Mouse (Mus musculus): Measurements from ENCODE around the gene Prkaca.
"Not testable (repeated sequence)": the region's sequence is repeated elsewhere in the genome, so short reads cannot be mapped to it uniquely, and the experiment has no call there.

The Prkaca gene

GRCm38 (mm10) chr8:83999057-83999705 lies 26.4 kb downstream of the Prkaca start:
- ATAC-seq (ENCODE audit: insufficient number of reproducible peaks, low FRiP score, low TSS enrichment), result no peak

DNA sequence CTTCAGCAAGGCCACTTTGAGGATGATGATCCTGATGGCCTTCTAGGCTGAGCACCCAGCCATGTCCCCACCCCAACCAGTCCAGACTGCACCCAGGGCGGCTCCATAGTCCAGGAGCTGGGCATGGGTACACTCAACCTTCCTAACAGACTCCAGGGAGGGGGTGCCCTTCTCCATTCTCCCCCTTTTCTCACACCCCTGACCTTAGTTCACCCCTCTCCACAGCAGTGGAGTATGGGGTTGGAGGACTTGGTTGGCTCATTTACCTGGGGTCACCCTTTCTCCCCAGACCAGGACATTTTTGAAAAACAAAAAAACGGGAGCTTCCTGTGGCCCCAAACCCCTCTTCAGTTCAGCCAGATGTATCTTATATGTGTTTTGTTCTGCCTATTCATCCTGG lies 27.0 kb downstream of the Prkaca start:
- ATAC-seq (ENCODE audit: insufficient number of reproducible peaks, low FRiP score, low TSS enrichment), result no peak

DNA sequence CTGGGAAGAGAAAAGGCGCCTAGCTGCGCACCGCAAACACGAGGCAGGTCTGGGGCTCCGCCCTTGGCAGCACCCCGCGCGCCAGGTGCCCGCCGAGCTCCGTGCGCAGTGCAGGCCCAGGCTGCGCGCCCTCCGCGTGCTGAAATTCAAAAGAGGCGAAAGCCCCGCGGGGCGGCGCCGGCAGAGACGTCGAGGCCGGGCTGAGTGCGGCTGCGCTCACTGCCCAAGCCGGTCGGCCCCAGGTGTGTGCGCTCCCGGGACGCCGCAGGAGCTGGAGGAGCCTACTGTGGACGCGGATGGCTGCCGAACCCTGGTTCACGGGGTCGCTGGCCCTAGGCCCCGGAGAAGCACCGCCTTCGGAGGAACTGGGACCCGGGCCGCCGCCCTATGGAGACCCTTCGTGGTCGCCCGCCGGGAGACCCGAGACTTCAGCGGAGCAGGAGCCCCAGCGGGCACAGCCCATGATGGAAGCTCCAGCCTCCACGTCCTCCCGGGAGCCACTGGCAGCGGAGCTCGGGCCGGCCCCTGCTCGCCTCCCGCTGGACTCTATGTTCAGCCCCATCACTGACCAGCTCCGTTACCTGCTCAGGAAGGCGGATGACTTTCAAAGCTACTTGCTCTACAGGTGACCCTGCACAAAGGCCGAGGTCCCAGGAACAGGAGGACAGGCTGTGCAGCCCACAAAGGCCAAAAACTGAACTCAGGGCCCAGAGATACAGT lies 28.6 kb downstream of the Prkaca start, which contains the start of gene 1700067K01Rik:
1700067K01Rik (plus strand) TSS at position 222 of the 720 bp plus-strand sequence.
- no peak for ATAC-seq (ENCODE audit: insufficient number of reproducible peaks, low FRiP score, low TSS enrichment)

DNA sequence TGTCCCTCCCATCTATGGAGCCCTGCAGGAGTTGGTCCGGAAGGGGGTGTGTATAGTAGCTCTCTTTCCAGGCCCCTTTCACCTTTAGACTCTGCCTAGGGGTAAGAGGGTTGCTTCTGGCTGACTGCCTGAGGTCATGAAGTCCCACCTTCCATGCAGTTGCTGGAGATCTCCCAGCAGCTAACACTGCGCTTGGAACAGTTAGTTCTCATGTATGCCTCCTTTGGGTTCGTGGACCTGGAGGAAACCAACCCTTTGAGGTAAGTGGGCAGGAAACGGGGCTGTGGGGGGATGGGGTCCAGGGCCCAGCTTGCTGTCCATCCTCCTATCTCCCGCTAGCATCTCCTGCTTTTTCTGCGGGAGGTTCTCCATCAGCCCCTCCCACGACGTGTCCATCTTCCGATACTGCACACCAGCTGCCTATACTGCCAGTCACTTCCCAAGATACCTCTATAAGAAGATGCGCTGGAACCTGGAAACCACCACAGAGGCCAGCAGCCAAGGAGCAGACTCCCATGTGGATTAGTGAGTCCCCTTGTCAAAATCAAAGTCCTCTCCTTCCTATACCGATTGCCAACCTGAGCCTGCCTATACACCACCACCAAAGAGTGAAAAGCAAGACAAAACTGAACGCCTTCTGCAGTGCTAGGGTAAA lies 30.3 kb downstream of the Prkaca start:
- no peak for ATAC-seq (ENCODE audit: insufficient number of reproducible peaks, low FRiP score, low TSS enrichment)

DNA sequence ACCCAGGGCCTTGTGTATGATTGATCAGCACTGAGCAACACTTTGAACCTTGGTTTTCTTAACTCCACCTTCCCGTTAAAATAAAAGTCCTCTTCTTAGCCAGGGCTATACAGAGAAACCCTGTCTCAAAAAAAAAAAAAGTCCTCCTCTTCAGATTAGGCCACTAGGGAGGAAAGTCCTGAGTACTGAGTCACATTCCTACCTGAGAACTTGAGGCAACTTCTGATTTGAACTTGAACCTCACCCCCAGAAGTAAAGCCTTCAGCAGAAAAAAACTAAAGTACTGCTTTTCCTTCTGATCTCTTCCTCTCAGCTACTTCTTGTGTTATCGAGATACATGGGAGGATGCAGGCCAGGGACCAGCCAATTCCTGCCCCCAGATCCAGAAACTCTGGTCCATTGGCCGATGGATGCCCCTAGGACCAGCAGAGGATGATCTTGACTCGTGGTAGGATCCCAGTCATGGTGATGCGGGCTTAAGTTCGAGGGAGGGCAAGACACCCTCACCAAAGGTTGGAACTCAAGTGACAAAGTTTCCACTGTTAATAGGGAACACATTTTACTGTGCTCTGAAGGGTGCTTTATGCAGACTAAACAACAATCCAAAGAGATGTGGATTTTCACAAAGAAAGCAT lies 30.9 kb downstream of the Prkaca start:
- no peak for ATAC-seq (ENCODE audit: insufficient number of reproducible peaks, low FRiP score, low TSS enrichment)

- peak; percentile 88 for ATAC-seq (ENCODE audit: insufficient number of reproducible peaks, low FRiP score, low TSS enrichment)
Observed at GRCm38 (mm10) chr8:84004533-84005201, 31.9 kb downstream of the Prkaca start.

- not testable (repeated sequence) for ATAC-seq (ENCODE audit: insufficient number of reproducible peaks, low FRiP score, low TSS enrichment)
Observed at GRCm38 (mm10) chr8:84005502-84005901, 32.7 kb downstream of the Prkaca start.

DNA sequence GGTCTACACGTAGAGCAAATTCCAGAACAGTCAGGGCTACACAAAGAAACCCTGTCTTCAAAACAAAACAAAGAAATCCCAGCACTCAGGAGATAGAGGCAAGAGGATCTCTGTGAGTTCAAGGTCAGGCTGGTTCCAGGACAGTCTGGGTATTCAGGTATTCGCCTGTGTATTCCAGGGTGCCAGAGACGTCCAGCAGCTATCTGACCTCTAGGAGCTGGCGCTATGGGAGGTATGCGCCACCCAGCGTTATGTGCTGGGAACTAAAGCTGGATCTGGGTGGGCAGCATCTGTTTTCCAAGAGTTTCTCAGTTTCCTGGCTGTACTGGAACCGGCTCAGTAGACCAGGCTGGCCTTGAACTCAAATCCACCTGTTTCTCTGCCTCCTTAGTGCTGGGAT lies 35.6 kb downstream of the Prkaca start:
- ATAC-seq (ENCODE audit: insufficient number of reproducible peaks, low FRiP score, low TSS enrichment), result no peak

DNA sequence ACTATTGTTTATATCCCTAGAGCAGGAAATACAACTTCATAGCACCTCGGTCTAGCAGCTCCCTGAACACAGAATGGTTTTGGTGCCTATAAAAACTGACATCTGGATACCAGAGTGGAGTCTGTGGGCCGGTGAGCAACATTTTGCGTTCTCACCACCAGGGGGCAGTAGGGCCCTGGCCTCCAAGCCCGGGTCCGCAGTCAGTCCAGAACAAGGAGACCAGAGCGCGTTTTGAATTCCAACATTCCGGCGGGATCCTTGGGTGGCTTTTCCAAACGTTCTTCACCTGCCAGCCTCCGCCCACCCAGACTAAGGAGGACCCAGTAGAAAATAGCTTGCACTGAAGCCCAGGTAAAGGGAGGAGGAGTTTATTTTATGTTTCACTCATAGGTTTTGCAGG lies 37.1 kb downstream of the Prkaca start:
- peak; percentile 63 for ATAC-seq (ENCODE audit: insufficient number of reproducible peaks, low FRiP score, low TSS enrichment)

- peak; percentile 65 for ATAC-seq (ENCODE audit: insufficient number of reproducible peaks, low FRiP score, low TSS enrichment)
Observed at GRCm38 (mm10) chr8:84010625-84011611, 38.1 kb downstream of the Prkaca start.

DNA sequence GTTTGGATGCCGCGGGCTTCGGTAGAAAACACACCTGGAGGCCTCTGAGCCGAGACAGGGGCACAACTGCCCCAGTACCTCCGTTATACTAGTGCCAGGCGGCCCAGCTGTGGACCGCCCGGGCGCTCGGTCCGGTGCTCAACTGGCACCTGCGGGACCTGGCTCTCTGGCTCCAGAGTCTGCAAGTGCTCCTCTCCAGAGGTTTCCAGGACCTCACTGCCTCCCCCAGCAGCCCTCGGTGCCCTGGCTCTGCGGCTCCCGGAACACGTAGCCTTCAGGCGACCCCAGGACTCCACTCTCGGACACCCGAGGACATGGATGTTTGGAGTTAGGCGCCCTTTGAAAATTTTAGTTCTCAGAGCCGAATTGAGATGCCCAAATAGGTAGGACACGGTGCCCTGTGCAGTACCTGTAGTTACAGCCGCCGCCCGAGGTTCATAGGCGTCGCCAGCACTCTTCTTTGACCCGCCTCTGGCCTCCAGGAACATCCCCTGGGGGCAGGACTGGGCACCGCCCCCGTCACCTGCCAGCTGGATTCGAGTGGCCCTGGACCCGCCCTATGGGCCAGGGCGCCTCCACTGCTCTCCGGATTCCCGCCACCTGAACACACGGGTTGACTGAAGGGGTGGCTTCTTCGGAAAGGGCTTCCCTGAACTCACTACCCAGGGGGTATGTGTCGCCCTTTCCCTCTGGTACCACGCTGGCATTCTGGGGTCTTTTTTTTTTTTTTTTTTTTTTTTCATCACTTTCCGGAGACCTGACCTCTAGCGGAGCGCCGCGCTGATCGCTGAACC lies 39.1 kb downstream of the Prkaca start, which contains the start of gene 2210011C24Rik:
2210011C24Rik (minus strand) TSS at position 467 of the 794 bp plus-strand sequence.
- no peak for ATAC-seq (ENCODE audit: insufficient number of reproducible peaks, low FRiP score, low TSS enrichment)

DNA sequence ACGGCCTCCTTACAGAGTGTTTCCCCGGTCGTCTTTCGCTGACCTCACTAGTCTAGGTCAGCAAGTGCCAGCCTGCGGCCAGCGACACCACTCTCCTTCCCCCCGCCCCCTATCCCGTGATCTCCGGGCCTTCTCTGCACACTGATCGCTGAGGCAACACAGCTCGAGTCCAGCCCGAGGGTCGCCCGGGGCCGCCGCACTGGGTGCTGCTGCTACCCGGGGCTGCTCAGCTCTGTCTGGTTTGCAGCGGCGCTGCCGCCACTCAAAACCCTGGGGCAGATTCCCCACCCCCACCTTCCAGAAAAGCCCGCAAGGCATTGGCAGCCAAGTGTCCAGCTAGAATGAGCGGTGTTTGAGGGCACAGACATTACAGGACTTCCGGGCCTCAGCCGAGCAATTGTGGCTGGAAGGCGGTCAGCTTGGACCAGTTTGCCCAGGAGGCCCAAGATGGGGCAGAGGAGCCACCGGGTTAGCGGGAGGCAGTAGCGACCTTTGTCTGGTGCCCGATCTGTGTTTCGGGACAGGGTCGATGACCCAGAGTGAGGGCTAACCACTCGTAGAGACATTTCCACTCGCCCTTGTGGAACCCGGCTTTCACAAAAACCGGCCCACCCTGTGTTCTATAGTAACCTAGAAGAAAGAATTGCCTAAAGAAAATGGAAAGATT lies 39.8 kb downstream of the Prkaca start:
- ATAC-seq (ENCODE audit: insufficient number of reproducible peaks, low FRiP score, low TSS enrichment), result no peak

DNA sequence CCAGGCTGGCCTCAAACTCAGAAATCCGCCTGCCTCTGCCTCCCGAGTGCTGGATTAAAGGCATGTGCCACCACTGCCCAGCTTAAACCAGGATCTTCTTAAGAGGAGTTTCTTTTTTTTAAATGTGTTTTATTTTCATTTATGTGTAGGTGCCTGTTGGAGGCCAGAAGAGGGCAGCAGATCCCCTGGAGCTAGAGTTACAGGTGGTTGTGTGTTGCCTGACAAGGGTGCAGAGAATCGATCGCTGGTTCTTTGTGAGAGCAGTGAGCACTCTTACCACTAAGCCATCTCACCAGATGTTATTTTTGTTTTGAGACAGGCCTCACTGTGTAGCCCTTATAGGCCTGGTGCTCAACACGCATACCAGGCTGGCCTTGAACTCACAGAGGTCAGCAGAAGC lies 43.0 kb downstream of the Prkaca start:
- ATAC-seq (ENCODE audit: insufficient number of reproducible peaks, low FRiP score, low TSS enrichment), result no peak

- no peak for ATAC-seq (ENCODE audit: insufficient number of reproducible peaks, low FRiP score, low TSS enrichment)
Observed at GRCm38 (mm10) chr8:84019738-84020137, 46.9 kb downstream of the Prkaca start.

GRCm38 (mm10) chr8:84021096-84021495 lies 48.3 kb downstream of the Prkaca start, which contains the start of gene Palm3:
Gene Palm3, plus strand, starts transcription at chr8:84021471.
- no peak for ATAC-seq (ENCODE audit: insufficient number of reproducible peaks, low FRiP score, low TSS enrichment)

GRCm38 (mm10) chr8:84021569-84021968 lies 48.8 kb downstream of the Prkaca start:
- ATAC-seq (ENCODE audit: insufficient number of reproducible peaks, low FRiP score, low TSS enrichment), result no peak

GRCm38 (mm10) chr8:84023085-84023484 lies 50.3 kb downstream of the Prkaca start:
- no peak for ATAC-seq (ENCODE audit: insufficient number of reproducible peaks, low FRiP score, low TSS enrichment)

GRCm38 (mm10) chr8:84023631-84024030 lies 50.8 kb downstream of the Prkaca start:
- no peak for ATAC-seq (ENCODE audit: insufficient number of reproducible peaks, low FRiP score, low TSS enrichment)
